Mouse (Mus musculus) embryonic facial prominence, embryonic 14.5 days (tissue): ENCODE results near the gene Wdr27. TPM values are rescaled to one million over a fixed set of nuclear protein-coding genes. Genes with fewer than 3 reads are reported as not detected.
"Not testable (repeated sequence)": the region's sequence is repeated elsewhere in the genome, so short reads cannot be mapped to it uniquely, and the experiment has no call there.

ENCODE experiments used
- ATAC-seq: fragments of 200-750 bp; cut with Nextera tagmentation; 2 replicates; pipeline ENCODE4 v1.8.0; 2017; ENCODE audit warnings: low read depth, moderate number of reproducible peaks, moderate TSS enrichment
- DNase-seq: peaks from one replicate; pipeline ENCODE4 v3.0.0-alpha.2; 2015; ENCODE audit warnings: low spot score
- H3K27ac ChIP-seq: fragments of 300-500 bp; sonication (generic); replicated peaks from 2 replicates; pipeline ENCODE4 v1.5.1; 2014; ENCODE audit warnings: low read depth, mild to moderate bottlenecking, low read length, moderate library complexity
- H3K27me3 ChIP-seq: fragments of 300-500 bp; sonication (generic); replicated peaks from 2 replicates; pipeline ENCODE4 v1.6.1; 2014; ENCODE audit warnings: low read length; ENCODE audit not compliant: control insufficient read depth, insufficient read depth
- H3K36me3 ChIP-seq: fragments of 300-500 bp; sonication (generic); 2 replicates; pipeline ENCODE4 v1.6.1; 2014; ENCODE audit warnings: low read length, mixed read lengths; ENCODE audit not compliant: control insufficient read depth, insufficient read depth
- H3K4me1 ChIP-seq: fragments of 300-500 bp; sonication (generic); 2 replicates; pipeline ENCODE4 v1.6.1; 2014; ENCODE audit warnings: antibody characterized with exemption, low read length; ENCODE audit not compliant: control insufficient read depth, insufficient read depth
- H3K4me2 ChIP-seq: fragments of 300-500 bp; sonication (generic); 2 replicates; pipeline ENCODE4 v1.6.1; 2014; ENCODE audit warnings: low read depth, mild to moderate bottlenecking, low read length, moderate library complexity, mixed read lengths
- H3K4me3 ChIP-seq: fragments of 300-500 bp; sonication (generic); 2 replicates; pipeline ENCODE4 v1.5.1; 2014; ENCODE audit warnings: low read depth, mild to moderate bottlenecking, low read length
- H3K9ac ChIP-seq: fragments of 300-500 bp; sonication (generic); 2 replicates; pipeline ENCODE4 v1.6.1; 2014; ENCODE audit warnings: low read depth, mild to moderate bottlenecking, low read length, moderate library complexity, mixed read lengths
- H3K9me3 ChIP-seq: fragments of 300-500 bp; sonication (generic); 2 replicates; pipeline ENCODE4 v1.6.1; 2016; ENCODE audit warnings: low read length; ENCODE audit not compliant: control insufficient read depth
- WGBS: fragments of 180-500 bp; shearing (Covaris S2); extraction: QIAGEN DNeasy Blood & Tissue Kit; methylation state at CpG from one replicate; pipeline ENCODE4 v1.1.7; 2014; 5-methylcytosine and 5-hydroxymethylcytosine counted together
- polyA plus RNA-seq: library from polyadenylated mRNA; unstranded; fragments of >200 nt; fragmentation: Nextera tagmentation; extraction: Ambion mirVana; gene quantifications from 2 replicates; pipeline ENCODE4 v1.2.1, GENCODE M21; 2014

The Wdr27 gene
- polyA plus RNA-seq: 6.6 and 8.3 TPM in 2 replicates

GRCm38 (mm10) chr17:14943009-14943728 is at the start of gene Wdr27, which contains the start of gene 1600012H06Rik:
TSS of gene Wdr27 (minus strand) at chr17:14943158.
TSS of gene 1600012H06Rik (plus strand) at chr17:14943184.
- Histone ChIP-seq H3K4me1 (peaks cover 9% of the 10 kb centered on the region), H3K27ac (peak within 1 kb of the TSS; percentile 78), H3K9me3 (no peaks in the 10 kb centered on the region), H3K27me3 (no peaks in the 10 kb centered on the region), H3K4me3 (peak within 1 kb of the TSS; percentile 65), H3K4me2 (peak within 1 kb of the TSS; percentile 72), H3K36me3 (peaks cover 29% of the 10 kb centered on the region), H3K9ac (peak within 1 kb of the TSS; percentile 79)
- WGBS: under 1% methylated on average over 50 of the region's 54 CpGs
- DNase-seq (peak; percentile 99), ATAC-seq (peak; percentile 98)

DNA sequence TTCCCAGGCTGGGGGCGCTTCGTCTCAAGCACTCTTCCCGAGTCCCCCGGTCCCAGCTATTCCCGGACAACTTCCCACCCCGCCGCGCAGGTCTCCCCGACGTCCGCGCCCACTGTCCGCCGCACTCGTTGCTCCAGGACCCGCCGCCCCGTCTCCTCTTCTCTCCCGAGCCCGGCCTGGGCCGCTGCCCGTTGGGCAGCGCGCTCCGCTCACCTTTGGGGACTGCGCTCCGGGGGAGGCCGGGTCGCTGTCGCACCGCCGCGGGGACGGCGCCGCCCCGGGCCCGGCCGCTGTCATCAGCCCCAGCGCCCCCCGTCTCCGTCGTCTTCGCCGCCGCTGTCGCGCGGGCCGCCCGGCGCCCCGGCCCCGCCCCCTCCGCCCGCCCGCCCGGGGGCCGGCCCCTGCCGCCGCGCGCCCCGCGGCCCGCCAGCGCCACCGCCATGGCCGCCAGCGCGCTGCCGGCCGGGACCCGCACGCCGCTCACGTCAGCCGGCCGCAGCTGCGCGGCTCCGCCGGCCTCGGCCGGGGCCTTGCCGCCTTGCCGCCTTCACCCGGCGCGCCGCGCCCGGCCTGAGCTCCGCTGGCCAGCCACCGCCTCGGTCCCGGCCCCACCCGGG is 49.7 kb upstream of the Wdr27 start:
- ATAC-seq: peak; percentile 79
- not testable (repeated sequence) for H3K4me3 ChIP-seq, H3K27ac ChIP-seq, H3K36me3 ChIP-seq, H3K4me1 ChIP-seq, H3K4me2 ChIP-seq, H3K9me3 ChIP-seq, H3K27me3 ChIP-seq, DNase-seq, H3K9ac ChIP-seq
- WGBS: no CpG with 5 or more reads among the region's 98 CpGs

DNA sequence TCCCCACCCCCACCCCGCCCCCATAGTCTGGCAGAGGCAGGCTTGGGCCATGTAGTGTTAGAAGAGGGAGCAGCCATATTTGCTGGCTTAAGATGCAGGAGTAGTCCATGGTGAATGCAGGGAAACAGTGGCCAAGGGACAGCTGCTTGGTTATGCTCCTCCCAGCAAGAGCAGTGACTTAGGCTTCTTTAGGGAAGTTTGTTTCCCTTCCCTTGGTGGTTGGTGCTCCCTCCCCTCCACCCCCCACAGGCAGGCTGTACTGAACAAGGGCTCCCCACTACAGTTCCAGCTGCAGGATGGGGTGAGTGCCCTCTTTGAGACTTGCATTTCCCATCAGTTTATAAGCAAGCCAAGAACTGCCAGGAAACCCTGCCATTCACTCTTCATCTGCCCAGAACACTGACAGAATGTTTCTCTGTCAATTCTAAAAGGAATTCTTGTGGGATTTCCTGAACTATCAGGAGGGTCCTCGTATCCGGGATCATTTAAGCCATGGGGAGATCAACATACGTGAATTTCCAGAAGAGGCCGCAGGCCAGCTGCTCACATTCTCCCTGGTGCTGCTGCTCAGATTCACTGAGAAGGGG is 47.3 kb upstream of the Wdr27 start:
- not testable (repeated sequence) for DNase-seq, H3K36me3 ChIP-seq, H3K9me3 ChIP-seq, H3K4me1 ChIP-seq, ATAC-seq, H3K4me3 ChIP-seq, H3K27ac ChIP-seq, H3K9ac ChIP-seq, H3K4me2 ChIP-seq, H3K27me3 ChIP-seq
- 100% methylated on average over 2 of the region's 5 CpGs for WGBS

DNA sequence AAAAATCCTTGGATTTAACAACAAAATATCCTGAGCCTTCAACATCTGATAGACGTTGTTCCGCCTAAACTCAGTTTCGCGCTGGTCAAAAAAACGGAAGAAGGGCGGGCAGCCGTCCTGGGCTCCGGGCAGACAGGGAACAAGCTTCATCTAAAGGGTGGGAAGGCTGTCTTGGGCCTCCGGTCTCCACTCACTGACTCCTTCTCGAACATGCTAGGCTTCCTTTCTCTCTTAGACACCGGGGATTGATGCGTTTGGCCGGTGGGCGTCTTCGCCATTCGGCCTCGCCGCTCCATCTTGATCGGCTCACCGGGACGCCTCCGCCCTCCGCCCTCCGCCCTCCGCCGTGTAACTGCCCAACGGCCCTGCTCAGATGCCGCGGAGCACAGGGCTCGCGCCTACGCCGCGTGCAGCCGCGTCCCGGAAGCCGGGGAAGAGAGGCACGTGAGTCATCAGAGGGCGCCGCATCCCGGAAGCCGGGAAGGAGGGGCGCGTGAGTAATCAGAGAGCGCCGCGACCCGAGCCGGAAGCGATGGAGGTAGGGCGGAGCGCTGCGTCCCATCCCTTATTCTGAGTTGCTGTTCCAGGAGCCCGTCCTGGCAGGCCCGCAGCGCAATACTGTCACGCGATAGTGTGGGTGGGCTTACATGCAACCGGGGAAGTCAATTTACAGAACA is 35.5 kb upstream of the Wdr27 start, which contains the start of the genes 9030025P20Rik and Gm3417:
TSS of gene 9030025P20Rik (plus strand) at position 107 of the 677 bp plus-strand sequence.
TSS of gene Gm3417 (minus strand) at position 429 of the 677 bp plus-strand sequence.
- H3K27ac ChIP-seq, H3K4me1 ChIP-seq, H3K27me3 ChIP-seq, H3K36me3 ChIP-seq, H3K4me3 ChIP-seq, H3K4me2 ChIP-seq, H3K9ac ChIP-seq, H3K9me3 ChIP-seq, DNase-seq: not testable (repeated sequence)
- ATAC-seq: peak; percentile 97
- no CpG with 5 or more reads among the region's 60 CpGs for WGBS

DNA sequence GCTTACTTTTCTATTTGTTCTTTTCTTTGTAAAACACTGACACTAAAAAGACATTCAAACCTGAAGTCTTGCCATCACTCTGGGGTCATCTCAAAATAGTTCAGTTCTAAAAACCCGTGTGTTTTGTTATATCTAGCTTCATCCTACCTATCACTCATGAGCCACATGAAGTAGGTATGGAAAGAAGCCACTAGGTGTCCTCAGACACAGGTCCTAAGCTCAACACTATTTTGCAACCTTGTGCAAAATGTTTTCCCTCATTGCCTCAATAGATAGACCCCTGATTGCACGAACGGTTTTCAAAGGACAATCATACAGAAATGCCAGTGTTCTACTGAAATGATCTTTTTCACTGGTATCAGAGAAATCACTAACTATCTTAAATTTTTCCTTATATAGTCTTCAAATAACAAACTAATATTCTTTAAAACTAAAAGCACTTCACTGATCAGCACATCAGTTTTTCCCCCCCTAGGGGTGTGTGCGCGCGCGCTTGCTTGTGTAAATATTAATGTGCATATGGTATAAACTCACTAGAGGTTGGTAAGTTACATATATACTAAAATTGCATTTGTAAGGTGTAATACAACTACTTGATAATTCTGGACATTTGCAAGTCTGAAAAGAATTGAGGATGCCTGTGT is 34.9 kb upstream of the Wdr27 start:
- H3K9me3 ChIP-seq, H3K4me1 ChIP-seq, H3K27me3 ChIP-seq, H3K27ac ChIP-seq, DNase-seq, H3K36me3 ChIP-seq, H3K9ac ChIP-seq, H3K4me3 ChIP-seq, H3K4me2 ChIP-seq: not testable (repeated sequence)
- peak; percentile 27; the same call in 1 of the 2 replicates for ATAC-seq
- WGBS: 4% methylated on average over 4 of the region's 7 CpGs

GRCm38 (mm10) chr17:14968373-14968913 is 25.5 kb upstream of the Wdr27 start:
- ATAC-seq, H3K9me3 ChIP-seq, H3K27ac ChIP-seq, H3K9ac ChIP-seq, H3K4me2 ChIP-seq, H3K4me3 ChIP-seq, H3K27me3 ChIP-seq, H3K36me3 ChIP-seq, H3K4me1 ChIP-seq, DNase-seq: not testable (repeated sequence)
- WGBS: no CpG with 5 or more reads among the region's 6 CpGs

DNA sequence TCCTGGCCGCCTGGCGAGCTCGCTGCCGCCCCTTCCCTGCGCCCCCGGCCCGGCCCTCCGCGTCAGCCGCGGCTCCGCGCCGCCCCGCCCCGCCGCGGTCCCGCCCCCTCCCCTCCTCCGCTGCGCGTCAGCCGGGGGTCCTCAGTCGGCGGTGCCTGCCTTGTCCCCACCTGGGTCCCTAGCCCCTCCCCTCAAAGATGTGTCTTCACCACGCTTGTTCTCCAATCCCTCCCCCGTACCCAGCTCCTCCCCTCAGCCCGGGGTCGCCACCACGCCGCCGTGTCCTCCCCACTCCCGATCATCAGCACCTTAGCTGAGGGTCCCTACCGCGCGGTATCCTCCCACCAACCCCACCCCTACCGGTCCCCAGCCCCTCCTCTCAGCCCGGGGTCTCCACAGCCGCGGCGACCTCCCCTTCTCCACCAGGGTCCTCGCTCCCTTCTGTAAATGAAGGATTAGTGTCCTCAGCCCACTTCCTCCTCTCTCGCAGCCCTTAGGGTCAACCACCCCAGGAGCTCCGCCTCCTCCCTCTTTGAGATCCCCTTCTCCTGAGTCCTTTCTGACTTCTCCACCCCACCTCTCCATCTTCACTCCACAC is 18.7 kb upstream of the Wdr27 start:
- not testable (repeated sequence) for H3K4me3 ChIP-seq, DNase-seq, H3K4me1 ChIP-seq, H3K9me3 ChIP-seq, H3K9ac ChIP-seq, H3K4me2 ChIP-seq, H3K27ac ChIP-seq, H3K27me3 ChIP-seq
- no CpG with 5 or more reads among the region's 44 CpGs for WGBS
- peak; percentile 95 for ATAC-seq
- H3K36me3 ChIP-seq: peaks cover 12% of the 10 kb centered on the region
